Mouse (Mus musculus) adrenal gland, postnatal 10 days (tissue): Measurements from ENCODE around the gene L2hgdh. TPM values are rescaled to one million over a fixed set of nuclear protein-coding genes. Genes with fewer than 3 reads are reported as not detected.

ENCODE experiments used
- DNase-seq: peaks from one replicate; pipeline ENCODE4 v3.0.0; 2021; ENCODE audit warnings: mixed read lengths
- long read RNA-seq, 2 experiments: library from polyadenylated mRNA; stranded (forward); transcript quantifications; one replicate each; pipeline ENCODE4 v2.0.0; 2021
- total RNA-seq, 2 experiments: library from RNA; stranded (reverse); gene quantifications; 2 replicates each; pipeline ENCODE4 v1.2.3; 2021

Gene L2hgdh
- 10 to 100 TPM; 27.9 to 31.7 TPM for total RNA-seq
- long read RNA-seq, experiment 1, transcript L2hgdh-201 (10 exons, 3,340 nt): major isoform, 39 of 53 reads
- long read RNA-seq, experiment 1, partial matches to known transcripts: 1 of 53 reads
- long read RNA-seq, experiment 1, other reads (novel, unspliced or antisense): 13 of 53 reads
- long read RNA-seq, experiment 2, transcript L2hgdh-201 (10 exons, 3,340 nt): major isoform, 24 of 32 reads
- long read RNA-seq, experiment 2, partial matches to known transcripts: 4 of 32 reads
- long read RNA-seq, experiment 2, other reads (novel, unspliced or antisense): 4 of 32 reads

GRCm38 (mm10) chr12:69724711-69725460 lies at the start of gene L2hgdh, which contains the start of gene Atp5s:
Gene L2hgdh, minus strand, starts transcription at chr12:69724873.
Gene Atp5s, plus strand, starts transcription at chr12:69724950.
- peak; percentile 98 for DNase-seq

- DNase-seq: no peak
Measured at GRCm38 (mm10) chr12:69768841-69769240, 44.2 kb upstream of the L2hgdh start.

DNA sequence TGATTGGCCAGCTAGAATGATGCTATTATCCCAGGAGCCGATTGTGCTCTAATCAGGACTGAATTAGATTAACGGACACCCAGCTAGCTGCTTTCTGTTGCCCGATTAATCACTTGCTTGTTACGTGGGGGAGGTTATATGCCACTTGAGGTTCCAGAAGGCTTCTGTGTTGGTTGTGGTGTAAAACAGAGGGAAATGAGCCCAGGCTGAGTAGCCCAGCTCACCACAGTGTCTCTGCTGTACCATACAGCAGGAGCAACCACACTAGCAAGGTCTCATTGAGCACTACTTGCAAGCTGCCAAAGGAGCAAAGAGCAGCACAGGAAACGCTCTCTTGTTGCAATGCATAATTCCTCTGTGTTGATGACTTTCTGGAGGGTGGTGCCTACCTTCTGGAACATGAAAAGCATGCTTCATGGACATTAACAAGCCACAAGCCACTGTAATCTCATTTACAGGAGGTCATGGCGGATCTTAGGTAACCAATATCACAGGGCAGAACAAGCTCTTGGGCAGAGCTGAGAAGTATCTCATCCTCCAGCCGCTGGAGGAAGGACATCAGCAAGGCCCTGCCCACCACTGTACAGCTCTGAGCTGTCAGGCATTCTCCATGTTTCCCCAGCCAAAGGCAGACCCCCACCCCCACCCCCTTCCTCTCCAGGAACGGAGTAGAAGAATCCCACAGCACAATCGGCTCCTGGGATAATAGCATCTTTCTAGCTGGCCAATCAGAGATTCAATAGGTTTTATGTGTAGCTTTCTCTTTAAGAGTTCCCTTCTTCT lies 43.0 kb upstream of the L2hgdh start:
- DNase-seq: no peak

DNA sequence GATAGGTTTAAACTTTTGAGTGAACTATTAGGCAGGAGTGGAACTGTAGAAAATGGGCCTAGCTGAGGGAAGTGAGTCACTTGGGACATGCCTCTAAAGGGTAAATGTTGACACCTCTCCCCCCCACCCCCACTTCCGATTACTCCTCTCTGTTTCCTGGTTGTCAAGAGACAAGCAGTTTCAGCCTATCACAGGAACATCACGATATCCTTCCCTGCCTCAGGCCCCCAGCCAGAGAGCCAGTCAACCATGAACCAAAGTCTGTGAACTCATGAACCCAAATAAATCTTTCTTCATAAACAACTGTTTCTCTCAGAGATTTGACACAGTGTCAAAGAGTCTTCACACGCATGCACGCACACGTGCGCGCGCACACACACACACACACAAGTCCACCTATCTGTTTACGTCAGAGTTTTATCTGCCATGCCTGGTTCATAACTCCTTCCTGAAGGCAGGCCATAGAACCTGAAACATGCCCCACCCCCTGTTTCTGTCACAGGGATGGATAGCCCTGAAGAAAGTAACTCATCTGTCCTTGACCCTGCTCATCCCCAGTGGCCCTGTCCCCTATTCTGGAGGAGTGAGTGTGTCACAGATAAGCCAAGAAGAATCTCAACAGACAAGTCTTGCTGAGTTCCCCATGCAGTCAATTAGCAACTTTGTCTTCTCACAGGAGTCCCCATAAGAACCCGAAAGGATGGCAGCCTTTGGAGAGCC lies 41.7 kb upstream of the L2hgdh start:
- DNase-seq: no peak

- DNase-seq: no peak
Measured at GRCm38 (mm10) chr12:69765543-69765942, 40.9 kb upstream of the L2hgdh start.

- no peak for DNase-seq
Measured at GRCm38 (mm10) chr12:69761603-69762002, 36.9 kb upstream of the L2hgdh start.

DNA sequence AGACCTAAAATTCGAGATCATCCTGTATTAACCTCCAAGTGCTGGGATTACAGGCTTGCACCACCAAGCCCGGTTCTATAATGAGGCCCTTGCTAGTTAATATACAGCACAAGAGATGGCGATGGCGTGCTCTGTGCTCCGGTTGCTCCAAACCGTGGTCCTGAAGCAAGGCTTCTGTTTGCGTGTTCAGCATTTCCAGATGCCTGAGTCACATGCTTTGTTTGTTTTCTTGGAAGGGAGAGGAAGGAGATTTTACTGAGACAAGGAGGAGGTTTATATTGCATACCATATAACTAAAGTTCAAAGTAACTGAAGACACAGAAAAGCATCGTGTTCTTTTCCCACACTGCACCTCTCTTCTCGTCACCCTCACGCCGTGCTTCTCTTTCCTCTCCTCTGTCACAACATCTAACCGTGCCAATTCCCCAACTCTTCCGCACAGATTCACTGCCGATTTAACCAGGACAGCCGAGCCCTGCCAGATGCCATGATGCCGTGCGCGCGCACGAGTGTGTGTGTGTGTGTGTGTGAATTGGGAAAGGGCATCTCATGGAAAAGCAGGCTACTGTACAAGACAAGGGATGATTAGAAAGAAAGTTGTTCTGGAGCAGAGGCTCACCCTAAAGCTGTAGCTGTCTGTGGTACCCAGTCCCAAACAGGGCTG lies 36.2 kb upstream of the L2hgdh start:
- DNase-seq: no peak

DNA sequence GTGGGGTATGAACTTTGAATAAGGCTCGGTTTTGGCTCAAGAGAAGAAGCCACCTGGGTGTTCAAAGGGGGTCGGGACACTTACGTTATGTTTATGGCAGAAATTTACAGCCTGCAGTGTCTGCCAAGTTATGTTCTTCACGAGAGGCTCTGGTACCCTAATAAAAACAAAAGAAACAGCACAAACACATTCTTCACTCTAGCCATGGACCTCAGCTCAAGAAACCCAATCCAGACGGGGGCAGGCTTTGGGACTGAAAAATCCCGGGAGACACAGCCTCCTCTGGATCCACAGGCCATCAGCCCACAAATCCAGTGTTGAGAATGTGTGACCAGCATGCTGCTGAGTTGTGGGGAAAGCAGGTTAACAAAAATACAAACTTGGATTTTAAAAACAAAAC lies 35.3 kb upstream of the L2hgdh start:
- DNase-seq: no peak

DNA sequence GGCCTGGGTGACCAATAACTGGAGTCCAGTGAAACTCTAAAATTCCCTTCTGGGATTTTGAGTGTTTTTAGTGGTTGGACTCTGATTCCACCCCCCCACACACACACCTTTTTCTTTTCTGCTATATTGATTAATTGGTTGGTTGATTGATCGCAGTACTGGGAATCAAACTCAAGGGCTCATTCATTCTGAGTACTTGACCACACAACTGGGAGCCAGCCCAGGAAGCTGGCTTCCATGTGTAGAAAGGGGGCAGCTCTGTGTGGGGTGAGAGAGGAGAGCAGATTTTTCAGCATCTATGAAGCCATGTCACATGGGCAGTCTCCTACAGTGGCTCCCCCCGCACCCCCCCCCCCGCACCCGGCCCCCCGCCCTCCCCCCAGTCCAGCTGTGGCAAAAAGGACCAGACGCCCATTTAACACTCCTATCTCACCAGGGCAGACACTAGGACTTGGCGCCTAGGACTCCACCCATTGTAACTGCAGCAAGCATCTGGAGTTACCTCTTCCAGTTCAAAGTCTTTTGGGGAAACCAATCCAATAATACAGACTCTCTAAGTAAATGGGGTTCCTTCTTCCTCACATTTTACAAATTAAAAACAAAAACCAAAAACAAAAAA lies 34.7 kb upstream of the L2hgdh start:
- no peak for DNase-seq

DNA sequence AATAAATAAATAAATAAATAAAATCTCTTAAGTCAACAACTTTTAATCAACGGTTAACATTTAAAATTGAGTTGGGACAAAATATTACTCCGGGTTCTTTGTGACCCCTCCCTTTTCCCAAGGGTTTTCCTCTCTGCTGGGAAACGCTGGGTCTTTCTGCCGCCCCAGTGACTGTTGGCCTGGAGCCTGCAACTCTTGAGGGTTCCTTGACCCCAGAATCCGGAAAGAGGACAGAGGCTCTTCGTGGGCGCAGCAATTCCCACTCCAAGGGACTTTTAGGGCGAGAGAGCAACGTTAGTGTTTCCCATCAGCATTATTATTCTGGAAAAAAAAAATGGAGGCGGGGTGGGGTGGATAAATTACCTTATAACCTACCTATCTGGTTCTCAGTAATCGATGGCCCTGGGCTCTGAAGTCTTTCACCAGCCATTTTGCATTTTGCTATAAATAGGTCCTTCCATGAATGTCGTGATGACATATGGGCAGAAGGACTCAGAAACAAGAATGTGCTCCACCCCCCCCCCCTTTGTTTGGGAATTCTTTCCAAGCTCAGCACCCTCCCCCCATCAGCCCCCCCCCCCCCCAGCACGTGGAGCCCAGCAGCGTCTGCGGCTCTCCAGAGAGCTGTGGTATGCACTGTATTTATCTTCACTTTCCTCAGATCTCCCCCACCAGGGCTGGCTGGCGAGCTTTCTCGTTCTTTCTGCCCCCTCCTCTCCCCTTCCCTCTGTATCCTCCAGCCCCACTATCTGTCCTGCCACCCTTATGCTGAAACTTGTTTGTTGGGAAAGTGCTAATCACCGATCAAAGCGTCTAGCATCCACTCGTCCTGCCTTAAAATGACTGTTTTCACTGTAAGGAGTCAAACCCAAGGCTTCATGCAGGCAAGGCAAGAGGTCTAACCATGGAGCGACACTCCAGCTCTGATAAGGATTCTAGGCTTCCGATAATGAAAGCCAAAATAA lies 33.8 kb upstream of the L2hgdh start:
- peak; percentile 35 for DNase-seq

- DNase-seq: peak; percentile 90
Measured at GRCm38 (mm10) chr12:69757418-69758141, 32.9 kb upstream of the L2hgdh start.

DNA sequence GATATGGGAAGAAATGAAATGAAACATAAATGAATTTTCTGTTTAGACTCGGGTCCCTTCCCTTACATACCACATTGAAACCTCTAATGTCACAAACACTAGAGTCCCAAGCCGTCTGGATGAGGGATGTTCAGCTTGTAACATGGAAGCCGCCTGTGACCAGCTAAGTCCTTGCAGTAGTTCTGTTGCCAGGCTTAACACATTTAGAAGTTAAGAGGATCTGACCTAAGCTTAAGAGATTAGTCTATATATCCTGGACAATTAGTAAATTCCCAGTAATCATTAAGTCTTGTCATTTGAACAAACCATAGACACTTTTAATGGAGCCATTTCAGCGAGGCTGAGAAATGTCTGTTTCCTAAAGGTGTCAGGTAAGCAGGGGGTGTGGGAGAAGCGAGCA lies 31.3 kb upstream of the L2hgdh start:
- no peak for DNase-seq

- DNase-seq: no peak
Measured at GRCm38 (mm10) chr12:69753936-69754335, 29.3 kb upstream of the L2hgdh start.

DNA sequence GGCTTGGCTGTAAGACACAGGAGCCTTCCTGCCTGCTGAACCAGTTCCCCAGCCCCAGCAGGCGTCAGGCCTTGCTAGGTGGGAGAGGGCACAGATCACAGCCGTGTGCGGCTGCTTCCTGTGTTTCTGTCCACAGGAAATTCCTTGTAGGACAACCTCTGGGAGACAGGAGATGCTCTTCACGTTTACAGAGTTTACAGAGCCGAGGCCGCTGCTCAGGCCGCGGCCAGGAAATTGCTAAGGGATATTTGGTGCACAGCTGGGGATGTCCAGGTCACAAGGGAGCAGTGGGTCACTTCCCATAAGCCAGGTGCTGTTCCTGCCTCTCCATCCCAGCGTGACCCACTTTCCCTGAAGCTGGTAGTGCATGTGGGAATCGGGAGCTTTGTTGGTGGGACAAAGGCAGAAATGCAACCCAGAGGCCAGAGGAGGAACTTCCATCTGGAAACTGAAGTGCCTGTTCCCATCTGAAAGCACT lies 27.2 kb upstream of the L2hgdh start:
- DNase-seq: peak; percentile 36

GRCm38 (mm10) chr12:69744138-69744537 lies 19.5 kb upstream of the L2hgdh start:
- DNase-seq: no peak

- DNase-seq: no peak
Measured at GRCm38 (mm10) chr12:69741965-69742364, 17.3 kb upstream of the L2hgdh start.

DNA sequence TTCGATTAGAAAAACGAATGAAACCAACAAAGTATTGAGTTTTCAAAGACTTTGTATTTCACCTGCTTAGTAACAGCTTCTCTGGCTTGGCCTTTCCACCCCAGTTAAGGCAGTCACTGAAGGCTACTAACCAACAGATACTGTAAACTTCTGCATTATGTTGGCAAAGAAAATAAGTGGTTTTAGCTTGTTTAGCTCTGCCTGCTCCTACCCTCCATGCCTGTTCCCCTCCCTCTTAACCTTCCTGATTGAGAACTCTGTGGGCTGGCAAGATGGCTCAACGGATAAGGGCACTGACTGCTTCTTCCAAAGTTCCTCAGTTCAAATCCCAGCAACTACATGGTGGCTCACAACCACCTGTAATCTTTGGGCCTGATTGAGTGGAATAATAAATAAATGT lies 9.2 kb upstream of the L2hgdh start:
- DNase-seq: no peak

DNA sequence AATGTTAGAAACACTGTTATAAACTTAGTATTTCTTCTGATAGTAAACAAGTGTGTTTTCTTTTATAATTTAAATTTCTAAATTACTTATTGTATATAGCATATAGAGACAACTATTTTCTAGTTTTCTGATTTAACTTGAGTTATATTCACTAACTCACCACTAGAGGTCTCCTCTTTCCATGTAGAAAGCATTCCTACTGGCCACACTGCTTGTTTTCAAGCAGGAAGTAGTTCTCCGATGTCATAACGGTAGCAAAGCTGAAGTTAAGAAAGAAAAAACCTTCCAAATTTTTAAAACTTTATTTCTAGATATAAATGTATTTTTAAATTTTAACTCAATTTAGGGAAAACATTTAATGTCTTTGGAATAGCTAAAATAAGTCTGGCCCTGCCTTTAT lies 8.8 kb upstream of the L2hgdh start:
- DNase-seq: no peak

DNA sequence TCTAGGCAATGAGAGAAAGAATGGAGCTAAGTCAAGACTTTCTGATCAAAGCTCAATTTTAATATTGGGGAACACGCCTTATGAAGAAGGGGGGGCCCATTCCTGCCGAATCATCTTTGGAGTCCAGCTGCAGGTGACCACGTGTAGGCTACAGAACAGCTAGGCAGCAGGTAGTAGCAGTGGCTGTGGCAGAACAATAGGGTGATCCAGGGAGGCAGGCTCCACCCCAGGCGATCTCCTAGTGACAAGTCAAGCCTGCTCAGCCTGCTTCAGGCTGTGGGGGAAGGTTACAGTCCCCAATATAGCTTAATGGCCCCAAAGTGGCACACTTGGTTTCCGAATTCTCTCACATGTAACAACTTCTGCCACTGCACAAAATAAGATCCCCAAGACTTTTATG lies 7.5 kb upstream of the L2hgdh start:
- DNase-seq: no peak
